In genomic region chr12:88704159-88704846, GRCm38 (mm10) we compare ENCODE assay signal across 15 mouse cellular contexts. TPM values are rescaled to one million over a fixed set of nuclear protein-coding genes. Genes with fewer than 3 reads are reported as not detected.
A peak's percentile ranks its signal among the peaks of the same experiment; 100 is the strongest.
DNase-seq lines count a peak whose midpoint lies in the region; ATAC-seq lines count a peak whose summit lies in the region.
"Had no signal": no experiment of that assay in that cellular context is flagged by ENCODE, and none has a peak within 500 bp of the region (broad histone marks: within the 10 kb centered on the region; RNA-seq: fewer than 3 reads in every experiment).

No protein-coding gene starts in this region.

- DNase-seq in forebrain, embryonic 11.5 days (ENCODE audit: low spot score): no peak
- peak; percentile 23 for DNase-seq in limb, embryonic 11.5 days (ENCODE audit: low spot score)
- DNase-seq in limb, embryonic 10.5 days (ENCODE audit: low spot score): no peak
- peak; percentile 55 for DNase-seq in hindbrain, embryonic 14.5 days (ENCODE audit: low spot score)
- no peak for DNase-seq in layer of hippocampus, postnatal 10 days (ENCODE audit: low spot score in 2 of 2)
- no peak for DNase-seq in adrenal gland, adult 2 months
- DNase-seq: adrenal gland, postnatal 14 days; cerebellum, adult 11 months; heart, adult 18-20 months; lung, postnatal 14 days; right cerebral cortex, postnatal 4 days; thymus, adult 18-20 months had no signal

- 56% methylated on average over 10 of the region's 10 CpGs for WGBS in forebrain, embryonic 11.5 days
- 47% methylated on average over 10 of the region's 10 CpGs for WGBS in forebrain, embryonic 13.5 days
- WGBS in limb, embryonic 11.5 days: 44% methylated on average over 10 of the region's 10 CpGs
- WGBS in limb, embryonic 10.5 days: 68% methylated on average over 10 of the region's 10 CpGs
- 39% methylated on average over 10 of the region's 10 CpGs for WGBS in hindbrain, embryonic 14.5 days
- WGBS in neural tube, embryonic 13.5 days: 27% methylated on average over 10 of the region's 10 CpGs

- H3K36me3 ChIP-seq in forebrain, embryonic 11.5 days (ENCODE audit: control insufficient read depth, insufficient read depth, low read length): no peaks in the 10 kb centered on the region
- H3K36me3 ChIP-seq in forebrain, embryonic 13.5 days (ENCODE audit: poor library complexity, severe bottlenecking): no peaks in the 10 kb centered on the region
- no peaks in the 10 kb centered on the region for H3K36me3 ChIP-seq in limb, embryonic 11.5 days (ENCODE audit: control insufficient read depth, insufficient read depth, low read length)
- no peaks in the 10 kb centered on the region for H3K36me3 ChIP-seq in limb, embryonic 10.5 days
- H3K36me3 ChIP-seq in hindbrain, embryonic 14.5 days (replicated peaks; ENCODE audit: control insufficient read depth, insufficient read depth): no peaks in the 10 kb centered on the region
- no peaks in the 10 kb centered on the region for H3K36me3 ChIP-seq in neural tube, embryonic 13.5 days
- H3K36me3 ChIP-seq: liver, embryonic 15.5 days had no signal

- 0 out of 2 replicates have a peak, but pooled peaks have one; percentile 29 for ATAC-seq in forebrain, embryonic 11.5 days (replicated peaks; ENCODE audit: low FRiP score)
- no peak for ATAC-seq in forebrain, embryonic 13.5 days
- ATAC-seq in limb, embryonic 11.5 days (ENCODE audit: insufficient number of reproducible peaks, low FRiP score, low TSS enrichment, low read depth): no peak
- ATAC-seq in hindbrain, embryonic 14.5 days (ENCODE audit: low FRiP score): peak; percentile 62; the same call in 1 of the 2 replicates
- peak; percentile 74 for ATAC-seq in neural tube, embryonic 13.5 days (ENCODE audit: low read depth)

- no peak overlapping the region for H3K27ac ChIP-seq in forebrain, embryonic 11.5 days (ENCODE audit: low read depth, low read length)
- no peak overlapping the region; the same call in 1 of the 2 replicates for H3K27ac ChIP-seq in forebrain, embryonic 13.5 days
- H3K27ac ChIP-seq in limb, embryonic 11.5 days (replicated peaks; ENCODE audit: low read depth, low read length): no peak overlapping the region
- no peak overlapping the region for H3K27ac ChIP-seq in limb, embryonic 10.5 days
- H3K27ac ChIP-seq in hindbrain, embryonic 14.5 days: peak overlapping the region; percentile 43; the same call in 1 of the 2 replicates
- no peak overlapping the region for H3K27ac ChIP-seq in neural tube, embryonic 13.5 days (replicated peaks)
- H3K27ac ChIP-seq: liver, embryonic 15.5 days had no signal

- no peak overlapping the region for H3K9ac ChIP-seq in forebrain, embryonic 11.5 days (ENCODE audit: low read length)
- no peak overlapping the region for H3K9ac ChIP-seq in forebrain, embryonic 13.5 days
- no peak overlapping the region for H3K9ac ChIP-seq in limb, embryonic 11.5 days (ENCODE audit: low read length)
- no peak overlapping the region for H3K9ac ChIP-seq in hindbrain, embryonic 14.5 days
- no peak overlapping the region for H3K9ac ChIP-seq in neural tube, embryonic 13.5 days
- H3K9ac ChIP-seq: liver, embryonic 15.5 days had no signal

- H3K27me3 ChIP-seq in forebrain, embryonic 11.5 days (ENCODE audit: control insufficient read depth, insufficient read depth, low read length): no peaks in the 10 kb centered on the region
- no peaks in the 10 kb centered on the region for H3K27me3 ChIP-seq in forebrain, embryonic 13.5 days
- no peaks in the 10 kb centered on the region for H3K27me3 ChIP-seq in limb, embryonic 11.5 days (ENCODE audit: control insufficient read depth, insufficient read depth, low read length)
- H3K27me3 ChIP-seq in limb, embryonic 10.5 days (ENCODE audit: low read depth, poor library complexity, severe bottlenecking): no peaks in the 10 kb centered on the region
- H3K27me3 ChIP-seq in hindbrain, embryonic 14.5 days (ENCODE audit: control insufficient read depth, insufficient read depth, low read length): no peaks in the 10 kb centered on the region
- H3K27me3 ChIP-seq in neural tube, embryonic 13.5 days: no peaks in the 10 kb centered on the region
- H3K27me3 ChIP-seq: liver, embryonic 15.5 days had no signal

- no peak overlapping the region for H3K4me2 ChIP-seq in forebrain, embryonic 11.5 days (ENCODE audit: low read depth, low read length, severe bottlenecking)
- no peak overlapping the region for H3K4me2 ChIP-seq in forebrain, embryonic 13.5 days
- H3K4me2 ChIP-seq in limb, embryonic 11.5 days (ENCODE audit: low read depth, severe bottlenecking): no peak overlapping the region
- H3K4me2 ChIP-seq in hindbrain, embryonic 14.5 days (replicated peaks): no peak overlapping the region
- H3K4me2 ChIP-seq in neural tube, embryonic 13.5 days: no peak overlapping the region
- H3K4me2 ChIP-seq: liver, embryonic 15.5 days had no signal

- no peaks in the 10 kb centered on the region for H3K4me1 ChIP-seq in forebrain, embryonic 11.5 days (replicated peaks; ENCODE audit: control insufficient read depth, insufficient read depth, low read length)
- peaks cover 10% of the 10 kb centered on the region for H3K4me1 ChIP-seq in forebrain, embryonic 13.5 days
- H3K4me1 ChIP-seq in limb, embryonic 11.5 days (ENCODE audit: control insufficient read depth, insufficient read depth, low read length): no peaks in the 10 kb centered on the region
- H3K4me1 ChIP-seq in limb, embryonic 10.5 days: peaks cover 4% of the 10 kb centered on the region; the same call in 1 of the 2 replicates
- 0 out of 2 replicates have a peak, but pooled peaks cover 4% of the 10 kb centered on the region for H3K4me1 ChIP-seq in hindbrain, embryonic 14.5 days (replicated peaks; ENCODE audit: control insufficient read depth, insufficient read depth, low read length)
- H3K4me1 ChIP-seq in neural tube, embryonic 13.5 days (replicated peaks): peaks cover 23% of the 10 kb centered on the region
- H3K4me1 ChIP-seq: liver, embryonic 15.5 days had no signal

- no peaks in the 10 kb centered on the region for H3K9me3 ChIP-seq in forebrain, embryonic 11.5 days (ENCODE audit: control insufficient read depth, low read length)
- no peaks in the 10 kb centered on the region for H3K9me3 ChIP-seq in forebrain, embryonic 13.5 days (replicated peaks)
- H3K9me3 ChIP-seq in limb, embryonic 11.5 days (ENCODE audit: control insufficient read depth, low read length): no peaks in the 10 kb centered on the region
- H3K9me3 ChIP-seq in limb, embryonic 10.5 days (replicated peaks): no peaks in the 10 kb centered on the region
- no peaks in the 10 kb centered on the region for H3K9me3 ChIP-seq in hindbrain, embryonic 14.5 days (ENCODE audit: control insufficient read depth, low read length)
- no peaks in the 10 kb centered on the region for H3K9me3 ChIP-seq in neural tube, embryonic 13.5 days
- H3K9me3 ChIP-seq: liver, embryonic 15.5 days had no signal

- no peak overlapping the region for H3K4me3 ChIP-seq in forebrain, embryonic 11.5 days (ENCODE audit: low read depth, low read length)
- H3K4me3 ChIP-seq in forebrain, embryonic 13.5 days: no peak overlapping the region
- no peak overlapping the region for H3K4me3 ChIP-seq in limb, embryonic 11.5 days (ENCODE audit: low read depth, low read length)
- H3K4me3 ChIP-seq in limb, embryonic 10.5 days: no peak overlapping the region
- no peak overlapping the region for H3K4me3 ChIP-seq in hindbrain, embryonic 14.5 days (replicated peaks; ENCODE audit: low read length)
- no peak overlapping the region for H3K4me3 ChIP-seq in neural tube, embryonic 13.5 days
- H3K4me3 ChIP-seq: liver, embryonic 15.5 days had no signal

RNA-seq across cellular contexts. Expression of gene Nrxn3, which starts 18.4 kb away (rescaled TPM):
- 34.3 and 38.4 TPM in 2 replicates for polyA plus RNA-seq in forebrain, embryonic 11.5 days (2014; fragmentation: Nextera tagmentation; extraction: Ambion mirVana)
- polyA plus RNA-seq in forebrain, embryonic 13.5 days (2015; fragmentation: Nextera tagmentation; extraction: Ambion mirVana): 79.7 and 82.5 TPM in 2 replicates
- polyA plus RNA-seq in limb, embryonic 11.5 days (2014; fragmentation: Nextera tagmentation; extraction: Ambion mirVana): 0.30 and 0.31 TPM in 2 replicates
- 0.41 and 0.48 TPM in 2 replicates for polyA plus RNA-seq in limb, embryonic 10.5 days (2016; fragmentation: Nextera tagmentation; extraction: Ambion mirVana)
- 96.9 and 101 TPM in 2 replicates for polyA plus RNA-seq in hindbrain, embryonic 14.5 days (2014; fragmentation: Nextera tagmentation; extraction: Ambion mirVana)
- polyA plus RNA-seq in neural tube, embryonic 13.5 days (2015; fragmentation: Nextera tagmentation; extraction: Ambion mirVana): 68.6 and 69.7 TPM in 2 replicates
- 100 to 1,000 TPM; 153 to 168 TPM for total RNA-seq in layer of hippocampus, postnatal 10 days (2021)
- under 1 TPM; 0.10 to 0.49 TPM for total RNA-seq in adrenal gland, adult 2 months (2021)
- polyA plus RNA-seq in adrenal gland, adult 2 months (2012; rRNA removed): 0.18 TPM in 1 of 2 replicates, not detected in the other

Comparison
In these comparisons a context has a peak if more than half of its experiments do, and no peak if none do; other contexts are left out.
1. ATAC-seq: peak in forebrain, embryonic 11.5 days (single experiment), hindbrain, embryonic 14.5 days (single experiment) and neural tube, embryonic 13.5 days (single experiment); none in forebrain, embryonic 13.5 days (single experiment) and limb, embryonic 11.5 days (single experiment).
2. DNase-seq: peak in limb, embryonic 11.5 days (single experiment) and hindbrain, embryonic 14.5 days (single experiment); none in forebrain, embryonic 11.5 days (single experiment), limb, embryonic 10.5 days (single experiment), layer of hippocampus, postnatal 10 days (0 of 2) and adrenal gland, adult 2 months (single experiment).
3. RNA of gene Nrxn3, which starts 18.4 kb away (polyA plus RNA-seq): 96.9 to 101 TPM in hindbrain, embryonic 14.5 days, 79.7 to 82.5 TPM in forebrain, embryonic 13.5 days, 68.6 to 69.7 TPM in neural tube, embryonic 13.5 days and 34.3 to 38.4 TPM in forebrain, embryonic 11.5 days; 0.41 to 0.48 TPM in limb, embryonic 10.5 days, 0.30 to 0.31 TPM in limb, embryonic 11.5 days and 0.18 TPM in adrenal gland, adult 2 months; every median in the first group is over 10 times any median in the second.